Mouse (Mus musculus): ENCODE data around the gene Fyb2. TPM values are rescaled to one million over a fixed set of nuclear protein-coding genes. Genes with fewer than 3 reads are reported as not detected.

Gene Fyb2
- 1 to 10 TPM; 2.6 TPM for total RNA-seq (2021)
- long read RNA-seq, partial matches to known transcripts, result 4 of 4 reads
- long read RNA-seq, other reads (novel, unspliced or antisense), result 0 of 4 reads

- no peak for DNase-seq (ENCODE audit: low spot score in 2 of 2)
Observed at GRCm38 (mm10) chr4:104913291-104914129, at the start of gene Fyb2. TSS of gene Fyb2 (plus strand) at chr4:104913456.

GRCm38 (mm10) chr4:104864397-104864796, 48.9 kb upstream of the Fyb2 start:
- DNase-seq (ENCODE audit: low spot score in 2 of 2), result no peak

DNA sequence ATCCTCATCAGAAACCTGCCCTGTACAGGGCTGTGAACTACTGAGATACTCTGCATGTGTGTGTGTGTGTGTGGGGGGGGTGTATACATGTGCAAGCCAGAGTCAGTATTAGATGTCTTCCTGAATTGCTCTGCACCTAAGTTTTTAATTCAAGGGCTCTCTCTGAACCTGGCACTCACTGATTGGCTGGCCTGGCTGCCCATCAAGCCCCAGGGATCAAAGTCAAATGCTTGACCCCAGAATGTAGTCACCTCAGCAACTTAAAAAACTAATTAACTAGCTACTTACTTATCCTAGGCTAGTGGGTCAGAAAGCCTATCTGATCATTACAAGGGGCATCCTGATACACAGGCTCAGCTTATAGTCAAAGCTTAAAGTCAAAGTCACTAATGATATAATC, 43.7 kb upstream of the Fyb2 start:
- no peak for DNase-seq (ENCODE audit: low spot score in 2 of 2)

DNA sequence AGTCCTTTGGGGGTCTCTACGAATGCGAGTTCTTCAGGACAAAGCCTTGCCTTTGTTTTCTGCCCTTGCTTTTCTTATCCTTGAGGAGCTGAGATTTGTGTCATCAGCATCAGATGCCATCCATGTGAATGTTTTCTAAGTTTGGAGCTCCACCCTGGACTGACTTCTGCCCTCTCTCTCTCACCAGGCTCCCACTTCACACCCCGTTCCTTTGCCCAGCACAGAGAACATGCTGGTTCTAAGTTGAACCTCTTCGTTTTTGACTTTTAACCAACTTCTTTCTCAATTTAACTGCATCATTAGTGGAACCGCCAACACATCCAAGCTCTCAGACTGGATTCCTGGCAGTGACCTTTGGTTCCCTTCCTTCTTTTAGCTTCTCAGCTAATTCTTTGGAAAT, 43.1 kb upstream of the Fyb2 start:
- DNase-seq (ENCODE audit: low spot score in 2 of 2), result no peak

DNA sequence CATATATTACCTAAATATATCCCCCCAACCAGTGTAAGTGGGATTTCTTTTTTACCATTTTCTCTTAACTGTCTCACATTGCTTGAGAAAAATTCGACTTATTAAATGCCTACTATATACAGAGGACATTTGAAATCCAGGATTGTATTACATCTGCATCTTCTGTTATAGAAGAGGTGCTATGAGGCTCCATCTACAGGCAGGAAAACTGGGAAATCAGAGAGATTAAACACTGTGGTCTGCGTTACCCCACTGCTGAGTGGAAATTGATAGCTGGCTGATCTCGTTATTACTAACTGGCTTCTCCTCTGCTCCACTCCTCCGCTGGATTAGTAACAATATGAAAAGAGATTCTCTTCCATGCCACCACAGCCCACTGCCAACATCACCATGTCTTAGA, 37.4 kb upstream of the Fyb2 start:
- DNase-seq (ENCODE audit: low spot score in 2 of 2), result no peak

GRCm38 (mm10) chr4:104876323-104876722, 36.9 kb upstream of the Fyb2 start, which contains the start of gene C8a:
TSS of gene C8a (minus strand) at chr4:104876398.
- DNase-seq (ENCODE audit: low spot score in 2 of 2), result no peak

DNA sequence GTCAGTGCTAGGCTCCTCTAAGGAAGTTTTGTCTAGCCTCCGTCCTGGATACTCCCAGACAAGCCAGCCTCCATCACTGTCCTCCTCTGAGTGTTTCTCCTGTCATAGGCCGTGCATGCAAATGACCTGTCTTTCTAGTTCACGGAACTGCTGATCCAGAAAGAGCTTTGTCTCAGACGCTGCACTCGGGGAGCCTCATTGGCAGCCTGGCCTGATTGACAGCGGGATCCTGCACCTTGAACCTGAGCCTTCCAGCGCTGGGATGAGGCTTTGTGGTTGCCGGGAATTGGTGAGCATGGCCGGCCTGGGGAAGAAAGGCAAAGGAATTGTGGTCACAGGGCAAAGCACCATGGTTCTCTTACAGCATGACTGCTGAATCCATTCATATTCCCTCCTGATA, 25.8 kb upstream of the Fyb2 start:
- DNase-seq (ENCODE audit: low spot score in 2 of 2), result no peak

GRCm38 (mm10) chr4:104888499-104889262, 24.6 kb upstream of the Fyb2 start:
- no peak for DNase-seq (ENCODE audit: low spot score in 2 of 2)

GRCm38 (mm10) chr4:104891708-104892107, 21.5 kb upstream of the Fyb2 start:
- DNase-seq (ENCODE audit: low spot score in 2 of 2), result no peak

GRCm38 (mm10) chr4:104893588-104893987, 19.7 kb upstream of the Fyb2 start:
- no peak for DNase-seq (ENCODE audit: low spot score in 2 of 2)

- peak; percentile 27 to 82 for DNase-seq (ENCODE audit: low spot score in 2 of 2)
Observed at GRCm38 (mm10) chr4:104894004-104894734, 19.1 kb upstream of the Fyb2 start.

DNA sequence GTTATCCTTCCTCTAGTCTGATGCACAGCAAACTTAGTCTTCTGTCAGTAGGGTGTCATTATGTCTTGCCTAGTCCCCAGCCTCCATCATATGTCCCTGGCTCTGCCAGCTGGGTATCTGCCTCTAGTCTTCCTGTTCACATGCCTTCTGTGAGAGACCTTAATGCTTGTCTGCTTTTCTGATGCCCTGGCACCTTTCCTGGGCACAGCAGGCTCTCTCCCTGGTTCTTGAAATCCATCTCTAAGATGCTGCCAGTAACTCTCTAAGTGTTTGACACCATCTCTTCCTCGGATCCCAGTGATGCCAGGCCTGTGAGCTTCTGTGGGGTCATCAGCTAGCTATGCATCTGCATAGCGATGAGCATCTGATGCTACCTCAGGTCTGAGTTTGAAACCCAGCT, 10.4 kb upstream of the Fyb2 start:
- DNase-seq (ENCODE audit: low spot score in 2 of 2), result no peak

DNA sequence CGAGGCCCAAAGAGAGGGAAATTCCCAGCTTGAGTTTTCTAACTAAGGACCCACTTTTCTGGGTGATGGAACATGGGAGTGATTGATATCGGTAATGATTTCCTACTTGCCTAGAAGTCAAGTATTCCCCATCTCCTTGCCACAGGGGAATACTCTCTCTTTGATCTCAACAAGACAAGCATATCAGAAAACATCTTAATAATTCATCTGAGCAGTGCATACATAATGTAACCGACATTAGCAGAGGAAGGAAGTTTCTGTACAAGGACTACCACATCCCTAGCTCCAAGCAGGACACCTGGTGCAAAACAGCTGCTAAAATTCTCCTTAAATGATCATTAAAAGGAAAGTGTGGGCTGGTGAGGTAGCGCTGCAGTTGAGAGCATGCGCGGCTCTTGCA, 8.2 kb upstream of the Fyb2 start:
- no peak for DNase-seq (ENCODE audit: low spot score in 2 of 2)

DNA sequence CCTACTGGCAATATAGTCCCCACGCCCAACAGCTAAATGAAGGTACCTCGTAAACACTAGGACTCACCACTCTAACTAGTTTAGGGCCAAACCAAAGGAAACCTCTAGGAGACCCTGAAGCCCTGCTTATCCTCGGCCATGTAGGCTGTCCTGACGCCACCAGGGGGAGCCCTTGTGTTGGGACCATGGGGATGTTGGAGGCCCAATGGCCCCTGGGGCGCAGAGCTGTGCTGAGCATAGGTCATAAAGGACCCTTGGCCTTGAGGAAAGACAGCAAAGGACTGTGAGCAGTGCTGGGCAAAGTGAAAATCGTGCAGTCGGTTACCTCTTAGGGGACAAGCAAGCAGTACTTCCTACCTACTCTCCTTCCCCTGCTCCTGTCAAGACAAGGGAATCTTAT, 1.6 kb upstream of the Fyb2 start:
- peak; percentile 46 to 75 for DNase-seq (ENCODE audit: low spot score in 2 of 2)

- DNase-seq (ENCODE audit: low spot score in 2 of 2), result peak in 1 of 2 experiments; percentile 19
Observed at GRCm38 (mm10) chr4:104914711-104915247, 1.5 kb downstream of the Fyb2 start.

- DNase-seq (ENCODE audit: low spot score in 2 of 2), result no peak
Observed at GRCm38 (mm10) chr4:104918017-104918416, 4.8 kb downstream of the Fyb2 start.

DNA sequence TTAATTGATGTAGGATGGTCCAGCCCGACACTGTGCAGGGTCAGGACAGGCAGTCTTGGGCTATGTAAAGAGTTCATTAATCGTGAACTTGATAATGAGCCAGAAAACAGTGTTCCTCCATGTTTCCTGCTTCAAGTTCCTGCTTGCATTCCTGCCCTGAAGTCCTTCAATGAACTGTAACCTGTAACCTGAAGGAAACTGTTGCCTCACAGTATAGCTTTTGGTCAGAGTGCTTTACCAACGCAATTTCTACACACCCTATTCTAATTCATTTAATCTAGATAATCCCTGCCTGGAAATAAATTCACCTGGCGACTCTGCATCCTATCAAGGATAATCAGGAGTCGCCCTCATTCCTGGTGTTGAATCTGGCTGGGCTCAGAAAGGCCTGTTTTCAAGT, 12.1 kb downstream of the Fyb2 start:
- DNase-seq (ENCODE audit: low spot score in 2 of 2), result no peak

DNA sequence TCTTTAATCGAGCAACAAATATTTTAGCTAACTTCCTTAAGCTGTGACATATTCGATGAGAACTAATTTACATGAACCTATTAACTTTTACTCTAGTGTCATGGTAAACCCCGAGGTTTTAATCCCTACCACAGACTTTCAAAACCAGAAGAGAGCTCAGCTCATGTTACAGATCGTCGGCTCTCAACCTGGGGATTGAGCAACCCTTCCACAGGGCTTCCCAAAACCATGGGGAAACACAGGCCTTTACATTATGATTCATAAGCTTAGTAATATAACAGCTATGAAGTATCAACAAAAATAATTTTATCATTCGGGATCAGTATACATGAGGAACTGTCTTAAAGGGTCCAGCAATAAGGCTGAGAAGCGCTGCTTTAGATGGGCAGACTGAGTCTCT, 15.9 kb downstream of the Fyb2 start:
- no peak for DNase-seq (ENCODE audit: low spot score in 2 of 2)

DNA sequence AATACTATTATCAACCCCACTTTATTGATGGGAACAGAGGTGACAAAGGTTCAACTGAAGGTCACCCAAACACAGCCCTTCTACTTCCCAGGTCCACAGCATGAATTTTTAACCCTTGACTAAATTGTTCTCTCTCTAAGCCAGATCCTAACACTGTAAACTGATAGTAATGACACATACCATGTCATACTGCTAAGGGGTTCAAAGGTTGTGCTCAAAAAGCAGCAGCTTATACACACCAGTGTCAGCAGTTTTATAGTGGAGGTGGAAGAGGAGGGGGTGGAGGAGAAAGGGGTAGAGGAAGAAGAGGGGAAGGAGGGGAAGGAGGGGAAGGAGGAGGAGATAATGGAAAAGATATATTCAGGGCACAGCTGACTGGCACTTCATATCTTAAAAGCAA, 20.4 kb downstream of the Fyb2 start:
- no peak for DNase-seq (ENCODE audit: low spot score in 2 of 2)

GRCm38 (mm10) chr4:104934997-104935396, 21.7 kb downstream of the Fyb2 start:
- DNase-seq (ENCODE audit: low spot score in 2 of 2), result no peak

GRCm38 (mm10) chr4:104935436-104935835, 22.2 kb downstream of the Fyb2 start:
- DNase-seq (ENCODE audit: low spot score in 2 of 2), result no peak

All from layer of hippocampus, adult 18-20 months (tissue).